Mouse (Mus musculus): ENCODE data around the gene Wasf2. TPM values are rescaled to one million over a fixed set of nuclear protein-coding genes. Genes with fewer than 3 reads are reported as not detected.

Gene Wasf2
- total and polyA plus RNA-seq, 2 experiments from 2014 or later = 11.3 to 24.1 TPM

DNA sequence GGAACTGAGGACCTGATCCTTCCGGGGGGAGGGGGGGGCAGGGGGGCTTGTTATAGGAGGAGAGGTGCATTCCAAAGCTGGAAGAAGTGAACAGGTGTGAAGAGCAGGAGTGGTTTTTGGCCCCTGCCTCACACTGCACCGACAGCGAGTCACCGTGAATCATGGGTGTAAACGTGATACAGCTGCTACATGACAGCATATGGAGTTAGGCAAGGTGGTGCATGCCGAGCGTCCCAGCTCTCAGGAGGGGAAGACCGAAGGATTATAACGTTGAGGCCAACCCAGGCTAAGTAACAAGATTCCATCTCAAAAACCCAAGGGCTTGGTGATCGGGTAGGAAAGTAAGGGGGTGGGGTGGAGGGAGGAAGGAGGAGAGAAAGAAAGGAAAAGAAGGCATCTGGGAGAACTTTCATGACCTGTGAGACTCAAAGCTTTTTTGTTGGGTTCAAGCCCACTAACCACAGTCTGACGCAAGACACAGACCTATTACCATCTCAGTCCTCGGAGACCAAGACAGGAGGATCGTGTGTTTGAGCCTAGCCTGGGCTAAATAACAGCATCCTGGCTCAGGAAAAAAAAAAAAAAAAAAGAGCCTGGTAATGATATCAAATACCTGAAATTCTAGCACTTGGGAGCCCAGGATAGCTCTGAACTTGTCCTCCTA lies 18.0 kb upstream of the Wasf2 start:
- 76% methylated on average over 13 of the region's 13 CpGs for WGBS
- no peaks in the 10 kb centered on the region for H3K4me1 ChIP-seq (ENCODE audit: insufficient read depth)
- H3K36me3 ChIP-seq (ENCODE audit: insufficient read depth) = no peaks in the 10 kb centered on the region
- H3K9me3 ChIP-seq (ENCODE audit: low read length) = no peaks in the 10 kb centered on the region
- H3K27me3 ChIP-seq (ENCODE audit: insufficient read depth, low read length) = no peaks in the 10 kb centered on the region
- H3K9ac ChIP-seq = no peak overlapping the region
- H3K27ac ChIP-seq (ENCODE audit: low read depth, low read length) = no peak overlapping the region
- DNase-seq = no peak
- no peak for ATAC-seq
- no peak overlapping the region for H3K4me2 ChIP-seq (ENCODE audit: low read depth)
- no peak for TF ChIP-seq CTCF (IDR thresholded peaks at IDR 0.05; ENCODE audit: low read depth)
- no peak overlapping the region for H3K4me3 ChIP-seq (ENCODE audit: low read depth, low read length)

DNA sequence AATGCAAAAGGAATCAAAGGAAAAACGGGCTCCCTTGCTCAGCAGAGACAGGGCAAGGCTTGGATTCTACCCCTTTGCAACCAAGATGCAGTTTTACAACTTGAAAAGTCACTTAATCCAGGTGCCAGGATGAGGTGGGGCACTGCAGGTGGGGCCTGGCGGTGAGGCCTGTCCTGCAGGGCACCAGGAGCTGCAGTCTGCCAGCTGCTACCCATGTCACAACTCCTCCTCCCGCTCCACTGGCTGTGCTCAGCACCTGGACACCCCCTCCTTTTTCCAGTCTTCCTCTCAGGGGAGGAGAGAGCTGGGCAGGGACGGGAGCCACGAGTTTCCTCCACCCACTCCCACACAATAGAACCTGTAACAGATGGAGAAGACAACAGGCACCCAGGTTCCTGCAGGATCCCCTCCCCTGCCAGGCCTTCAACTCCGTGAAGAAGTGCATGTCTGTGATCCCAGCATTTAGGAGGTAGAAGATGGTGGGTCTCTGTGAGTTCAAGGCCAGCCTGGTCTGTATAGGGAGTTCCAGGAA lies 16.9 kb upstream of the Wasf2 start:
- Histone ChIP-seq H3K9ac (no peak overlapping the region), H3K27ac (ENCODE audit: low read depth, low read length) (no peak overlapping the region), H3K27me3 (ENCODE audit: insufficient read depth, low read length) (no peaks in the 10 kb centered on the region), H3K4me1 (ENCODE audit: insufficient read depth) (0 out of 2 replicates have a peak, but pooled peaks cover 5% of the 10 kb centered on the region), H3K36me3 (ENCODE audit: insufficient read depth) (no peaks in the 10 kb centered on the region), H3K4me3 (ENCODE audit: low read depth, low read length) (no peak overlapping the region), H3K4me2 (ENCODE audit: low read depth) (no peak overlapping the region), H3K9me3 (ENCODE audit: low read length) (no peaks in the 10 kb centered on the region)
- 52% methylated on average over 6 of the region's 6 CpGs for WGBS
- DNase-seq (no peak), ATAC-seq (no peak)
- TF ChIP-seq CTCF (IDR thresholded peaks at IDR 0.05; ENCODE audit: low read depth) = no peak

DNA sequence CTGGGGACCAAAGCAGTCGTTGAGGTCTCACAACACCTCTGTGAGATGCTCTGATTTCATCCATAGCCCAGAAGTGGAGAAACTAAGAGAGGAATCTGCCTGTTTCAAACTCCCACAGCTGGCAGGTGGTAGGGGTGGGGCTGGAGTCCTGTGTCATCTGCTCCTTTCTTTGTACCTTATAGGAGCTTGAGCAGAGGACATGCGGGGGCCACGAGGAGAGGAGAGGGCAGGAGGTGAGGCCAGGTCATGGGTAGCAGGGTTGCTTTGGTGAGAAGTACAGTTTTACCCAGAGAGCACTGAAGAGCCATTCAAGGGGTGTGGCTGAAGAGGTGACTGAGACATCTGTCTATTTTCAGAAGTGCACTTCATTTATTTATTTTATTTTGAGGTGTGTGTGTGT lies 15.5 kb upstream of the Wasf2 start:
- ATAC-seq (no peak), DNase-seq (no peak)
- Histone ChIP-seq H3K4me3 (ENCODE audit: low read depth, low read length) (no peak overlapping the region), H3K4me1 (ENCODE audit: insufficient read depth) (0 out of 2 replicates have a peak, but pooled peaks cover 5% of the 10 kb centered on the region), H3K27ac (ENCODE audit: low read depth, low read length) (no peak overlapping the region), H3K4me2 (ENCODE audit: low read depth) (no peak overlapping the region), H3K9me3 (ENCODE audit: low read length) (no peaks in the 10 kb centered on the region), H3K27me3 (ENCODE audit: insufficient read depth, low read length) (no peaks in the 10 kb centered on the region), H3K9ac (no peak overlapping the region), H3K36me3 (ENCODE audit: insufficient read depth) (no peaks in the 10 kb centered on the region)
- TF ChIP-seq CTCF (IDR thresholded peaks at IDR 0.05; ENCODE audit: low read depth) = no peak
- 92% methylated on average over 3 of the region's 3 CpGs for WGBS

DNA sequence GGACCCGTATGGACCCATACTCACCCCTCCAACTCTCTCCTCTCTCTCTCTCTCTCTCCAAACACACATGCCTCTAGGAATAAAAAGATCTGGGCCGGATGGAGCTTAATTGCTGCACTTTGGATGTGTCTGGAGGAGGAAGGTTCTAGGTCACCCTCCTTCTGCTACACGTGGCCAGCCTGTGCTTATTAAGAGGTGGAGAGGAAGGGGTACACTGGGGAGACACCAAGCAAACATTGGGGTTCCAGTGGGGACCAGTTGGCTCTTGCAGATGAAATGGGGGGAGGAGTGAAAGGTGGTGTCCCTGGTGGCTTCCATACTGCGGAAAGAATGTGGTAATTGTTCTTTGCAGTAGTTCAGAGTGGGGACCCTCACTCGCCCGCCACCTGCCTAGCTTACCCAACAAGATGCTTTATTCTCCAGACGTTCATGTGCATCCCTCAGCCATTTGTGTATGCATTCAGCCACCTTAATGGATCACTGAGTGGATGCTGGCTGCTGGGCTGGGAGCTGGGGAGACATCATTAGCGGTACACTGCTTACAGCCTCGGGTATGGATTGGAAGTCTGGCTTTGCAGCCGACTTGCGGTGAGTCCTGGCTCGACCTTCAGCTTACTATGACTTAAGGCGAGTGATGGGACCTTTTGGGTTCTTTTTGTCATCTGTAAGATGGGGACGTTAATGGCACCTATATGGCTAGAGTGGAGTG lies 14.4 kb upstream of the Wasf2 start:
- WGBS = 72% methylated on average over 14 of the region's 14 CpGs

DNA sequence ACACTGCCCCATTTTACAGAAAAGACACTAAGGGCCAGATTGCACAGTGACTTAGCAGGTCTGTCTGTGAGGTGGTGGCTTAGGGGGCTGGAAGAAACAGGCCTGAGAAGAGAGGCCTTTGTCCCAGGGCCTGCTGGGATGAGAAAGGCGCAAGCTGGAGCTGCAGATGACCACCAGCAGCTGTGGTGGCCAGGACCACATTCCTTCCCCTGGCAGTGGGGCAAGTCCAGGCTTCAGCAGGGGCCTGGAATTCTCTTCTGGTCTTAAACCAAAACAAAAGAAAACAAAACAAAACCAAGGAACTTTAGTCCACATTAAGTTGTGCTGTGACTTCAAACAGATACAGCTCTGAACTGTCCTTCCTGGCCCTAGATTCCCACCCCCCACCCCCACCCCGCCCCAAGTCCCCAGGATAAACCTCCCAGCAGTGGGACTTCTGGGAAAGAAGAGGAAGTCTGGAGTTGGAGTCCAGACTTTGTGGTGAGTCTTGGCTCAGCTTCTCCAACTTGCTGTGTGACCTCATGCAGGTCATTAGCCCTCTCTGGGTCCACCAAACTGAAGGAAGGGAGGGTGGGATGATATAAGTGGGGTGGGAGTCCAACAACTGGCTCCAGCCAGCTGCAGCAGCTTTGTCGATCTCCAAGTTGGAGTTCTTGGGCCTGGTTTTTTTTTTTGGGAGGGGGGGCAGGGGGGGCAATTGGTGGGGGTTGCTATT lies 13.4 kb upstream of the Wasf2 start:
- ATAC-seq = no peak
- DNase-seq = no peak
- Histone ChIP-seq H3K9me3 (ENCODE audit: low read length) (no peaks in the 10 kb centered on the region), H3K4me3 (ENCODE audit: low read depth, low read length) (no peak overlapping the region), H3K36me3 (ENCODE audit: insufficient read depth) (no peaks in the 10 kb centered on the region), H3K4me2 (ENCODE audit: low read depth) (no peak overlapping the region), H3K27me3 (ENCODE audit: insufficient read depth, low read length) (no peaks in the 10 kb centered on the region), H3K4me1 (ENCODE audit: insufficient read depth) (0 out of 2 replicates have a peak, but pooled peaks cover 5% of the 10 kb centered on the region), H3K27ac (ENCODE audit: low read depth, low read length) (peak overlapping the region; percentile 64), H3K9ac (no peak overlapping the region)
- WGBS = 62% methylated on average over 3 of the region's 3 CpGs
- TF ChIP-seq CTCF (IDR thresholded peaks at IDR 0.05; ENCODE audit: low read depth) = no peak

More for the DNA sequence above, 14.4 kb upstream of the Wasf2 start:
- ATAC-seq = no peak
- no peaks in the 10 kb centered on the region for H3K27me3 ChIP-seq (ENCODE audit: insufficient read depth, low read length)
- H3K9me3 ChIP-seq (ENCODE audit: low read length) = no peaks in the 10 kb centered on the region
- DNase-seq = no peak
- H3K4me3 ChIP-seq (ENCODE audit: low read depth, low read length) = no peak overlapping the region
- no peaks in the 10 kb centered on the region for H3K36me3 ChIP-seq (ENCODE audit: insufficient read depth)
- H3K9ac ChIP-seq = no peak overlapping the region
- H3K4me2 ChIP-seq (ENCODE audit: low read depth) = no peak overlapping the region
- no peak for TF ChIP-seq CTCF (IDR thresholded peaks at IDR 0.05; ENCODE audit: low read depth)
- 0 out of 2 replicates have a peak, but pooled peaks cover 5% of the 10 kb centered on the region for H3K4me1 ChIP-seq (ENCODE audit: insufficient read depth)
- H3K27ac ChIP-seq (ENCODE audit: low read depth, low read length) = no peak overlapping the region

DNA sequence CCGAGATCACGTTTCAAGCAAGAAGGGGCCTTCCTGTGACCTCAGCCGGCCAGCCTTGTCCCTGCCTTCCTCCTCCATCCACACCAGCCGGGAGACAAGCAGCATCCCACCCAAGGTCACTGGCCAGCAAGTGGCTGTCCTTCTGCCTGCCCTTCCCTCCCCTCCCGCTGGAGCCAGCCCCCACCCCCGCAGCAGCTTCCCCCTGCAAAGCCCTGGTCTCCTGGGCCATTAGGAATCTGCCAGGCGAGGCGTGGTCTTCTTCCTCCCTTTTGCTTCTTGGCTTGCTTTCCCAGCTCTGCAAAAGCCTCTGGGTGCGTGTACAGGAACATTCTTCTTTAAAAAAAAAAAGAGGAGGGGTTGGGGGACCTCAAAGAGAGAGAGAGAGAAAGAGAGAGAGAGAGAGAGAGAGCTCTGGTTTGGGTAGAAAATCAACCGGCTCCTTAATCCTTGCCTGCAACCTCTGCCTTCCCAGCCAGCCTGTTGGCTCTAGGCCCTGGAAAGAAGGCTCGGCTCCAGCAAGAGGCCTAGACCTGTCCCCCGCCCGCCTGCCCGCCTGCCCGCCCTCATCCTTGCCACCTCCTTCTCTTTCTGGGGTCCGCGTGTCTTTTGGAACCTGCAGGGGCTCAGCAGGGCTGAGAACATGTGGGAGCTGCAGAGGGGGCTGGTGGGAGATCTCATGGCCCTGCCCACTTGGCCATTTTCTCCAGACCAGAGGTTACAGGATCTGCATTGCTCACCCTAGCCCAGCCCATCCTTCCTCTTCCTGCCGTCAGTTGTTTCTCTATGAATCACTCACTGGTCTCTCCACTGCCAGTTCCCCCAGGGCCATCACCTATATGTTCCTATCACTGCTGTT lies 12.5 kb upstream of the Wasf2 start:
- no peak for TF ChIP-seq CTCF (IDR thresholded peaks at IDR 0.05; ENCODE audit: low read depth)
- H3K27ac ChIP-seq (ENCODE audit: low read depth, low read length) = peak overlapping the region; percentile 64
- no peaks in the 10 kb centered on the region for H3K9me3 ChIP-seq (ENCODE audit: low read length)
- H3K36me3 ChIP-seq (ENCODE audit: insufficient read depth) = no peaks in the 10 kb centered on the region
- DNase-seq (peak; percentile 48), ATAC-seq (peak; percentile 38; the same call in 1 of the 2 replicates)
- 14% methylated on average over 18 of the region's 18 CpGs for WGBS
- H3K27me3 ChIP-seq (ENCODE audit: insufficient read depth, low read length) = no peaks in the 10 kb centered on the region
- 0 out of 2 replicates have a peak, but pooled peaks cover 5% of the 10 kb centered on the region for H3K4me1 ChIP-seq (ENCODE audit: insufficient read depth)
- H3K4me3 ChIP-seq (ENCODE audit: low read depth, low read length) = no peak overlapping the region
- H3K9ac ChIP-seq = 0 out of 2 replicates have a peak overlapping the region, but pooled peaks have one; percentile 14
- H3K4me2 ChIP-seq (ENCODE audit: low read depth) = no peak overlapping the region

Measured in forebrain, postnatal 0 days (tissue).